12 mouse cellular contexts compared by ENCODE assay signal in genomic region chr10:86880071-86880806, GRCm38 (mm10).
A peak's percentile ranks its signal among the peaks of the same experiment; 100 is the strongest.
DNase-seq lines count a peak whose midpoint lies in the region; ATAC-seq and TF ChIP-seq lines count a peak whose summit lies in the region.
"Had no signal": no experiment of that assay in that cellular context is flagged by ENCODE, and none has a peak within 500 bp of the region (broad histone marks: within the 10 kb centered on the region; RNA-seq: fewer than 3 reads in every experiment).

No protein-coding gene starts in this region.

- no peak for DNase-seq in forebrain, postnatal 0 days
- DNase-seq in 3134 (ENCODE audit: extremely low read depth, insufficient read length, low spot score) = peak; percentile 80
- DNase-seq in adrenal gland, postnatal 36 days = peak; percentile 52 to 59
- DNase-seq in natural killer cell, adult 2 months (ENCODE audit: low spot score in 2 of 2) = no peak
- no peak for DNase-seq in embryo, embryonic 10.5 days (ENCODE audit: low spot score)
- no peak for DNase-seq in kidney, adult 11 months

- no peaks in the 10 kb centered on the region for H3K27me3 ChIP-seq in forebrain, postnatal 0 days (ENCODE audit: insufficient read depth, low read length)
- no peaks in the 10 kb centered on the region; the same call in 1 of the 2 replicates for H3K27me3 ChIP-seq in forebrain, embryonic 13.5 days
- no peaks in the 10 kb centered on the region for H3K27me3 ChIP-seq in embryonic facial prominence, embryonic 15.5 days
- H3K27me3 ChIP-seq: liver, embryonic 15.5 days had no signal

- H3K9me3 ChIP-seq in forebrain, postnatal 0 days (ENCODE audit: low read length) = no peaks in the 10 kb centered on the region
- H3K9me3 ChIP-seq in forebrain, embryonic 13.5 days (replicated peaks) = no peaks in the 10 kb centered on the region
- H3K9me3 ChIP-seq in embryonic facial prominence, embryonic 15.5 days (replicated peaks) = no peaks in the 10 kb centered on the region
- H3K9me3 ChIP-seq: liver, embryonic 15.5 days had no signal

- H3K4me1 ChIP-seq in forebrain, postnatal 0 days (ENCODE audit: insufficient read depth) = peaks cover 4% of the 10 kb centered on the region; the same call in 1 of the 2 replicates
- no peaks in the 10 kb centered on the region for H3K4me1 ChIP-seq in forebrain, embryonic 13.5 days
- no peaks in the 10 kb centered on the region for H3K4me1 ChIP-seq in embryonic facial prominence, embryonic 15.5 days
- H3K4me1 ChIP-seq: liver, embryonic 15.5 days had no signal

- no peak overlapping the region for H3K4me3 ChIP-seq in forebrain, postnatal 0 days (ENCODE audit: low read depth, low read length)
- H3K4me3 ChIP-seq in forebrain, embryonic 13.5 days = no peak overlapping the region
- no peak overlapping the region for H3K4me3 ChIP-seq in embryonic facial prominence, embryonic 15.5 days (replicated peaks)
- H3K4me3 ChIP-seq: left cerebral cortex, adult 2 months; liver, embryonic 15.5 days had no signal

- peak; percentile 36; the same call in 1 of the 2 replicates for ATAC-seq in forebrain, postnatal 0 days
- no peak for ATAC-seq in forebrain, embryonic 13.5 days
- peak; percentile 39; the same call in 1 of the 2 replicates for ATAC-seq in embryonic facial prominence, embryonic 15.5 days (ENCODE audit: insufficient number of reproducible peaks, low FRiP score, low TSS enrichment, low read depth)
- ATAC-seq: forebrain, embryonic 16.5 days; intestine, postnatal 0 days had no signal

- WGBS in forebrain, postnatal 0 days = 36% methylated on average over 5 of the region's 5 CpGs
- 40% methylated on average over 5 of the region's 5 CpGs for WGBS in forebrain, embryonic 13.5 days
- 45% methylated on average over 5 of the region's 5 CpGs for WGBS in embryonic facial prominence, embryonic 15.5 days

- no peak overlapping the region for H3K27ac ChIP-seq in forebrain, postnatal 0 days (ENCODE audit: low read depth, low read length)
- H3K27ac ChIP-seq in forebrain, embryonic 13.5 days = no peak overlapping the region
- H3K27ac ChIP-seq in embryonic facial prominence, embryonic 15.5 days (replicated peaks) = 0 out of 2 replicates have a peak overlapping the region, but pooled peaks have one; percentile 6
- H3K27ac ChIP-seq: left cerebral cortex, adult 2 months; liver, embryonic 15.5 days had no signal

- no peak overlapping the region for H3K4me2 ChIP-seq in forebrain, postnatal 0 days (ENCODE audit: low read depth)
- H3K4me2 ChIP-seq in forebrain, embryonic 13.5 days = no peak overlapping the region
- no peak overlapping the region for H3K4me2 ChIP-seq in embryonic facial prominence, embryonic 15.5 days (replicated peaks)
- H3K4me2 ChIP-seq: liver, embryonic 15.5 days had no signal

- no peak for TF ChIP-seq CTCF in forebrain, postnatal 0 days (IDR thresholded peaks at IDR 0.05; ENCODE audit: low read depth)

- no peak overlapping the region for H3K9ac ChIP-seq in forebrain, postnatal 0 days
- H3K9ac ChIP-seq in forebrain, embryonic 13.5 days = no peak overlapping the region
- no peak overlapping the region for H3K9ac ChIP-seq in embryonic facial prominence, embryonic 15.5 days
- H3K9ac ChIP-seq: liver, embryonic 15.5 days had no signal

- no peaks in the 10 kb centered on the region for H3K36me3 ChIP-seq in forebrain, postnatal 0 days (ENCODE audit: insufficient read depth)
- H3K36me3 ChIP-seq in forebrain, embryonic 13.5 days (ENCODE audit: poor library complexity, severe bottlenecking) = no peaks in the 10 kb centered on the region
- H3K36me3 ChIP-seq in embryonic facial prominence, embryonic 15.5 days = no peaks in the 10 kb centered on the region
- H3K36me3 ChIP-seq: liver, embryonic 15.5 days had no signal

Comparison
In these comparisons a context has a peak if more than half of its experiments do, and no peak if none do; other contexts are left out.
1. DNase-seq: peak in 3134 (single experiment) and adrenal gland, postnatal 36 days (2 of 2); none in forebrain, postnatal 0 days (single experiment), natural killer cell, adult 2 months (0 of 2), embryo, embryonic 10.5 days (single experiment) and kidney, adult 11 months (single experiment).